ENCODE assay signal across 28 mouse cellular contexts in genomic region chr7:55000397-55000796, GRCm38 (mm10).
DNase-seq lines count a peak whose midpoint lies in the region; ATAC-seq and TF ChIP-seq lines count a peak whose summit lies in the region.
"Had no signal": no experiment of that assay in that cellular context is flagged by ENCODE, and none has a peak within 500 bp of the region (broad histone marks: within the 10 kb centered on the region; RNA-seq: fewer than 3 reads in every experiment).

No protein-coding gene starts in this region.

- H3K4me2 ChIP-seq in forebrain, embryonic 12.5 days = no peak overlapping the region
- H3K4me2 ChIP-seq in forebrain, postnatal 0 days (ENCODE audit: low read depth) = no peak overlapping the region
- no peak overlapping the region for H3K4me2 ChIP-seq in midbrain, embryonic 12.5 days (replicated peaks)
- H3K4me2 ChIP-seq in midbrain, embryonic 15.5 days = no peak overlapping the region
- no peak overlapping the region for H3K4me2 ChIP-seq in forebrain, embryonic 14.5 days (ENCODE audit: low read length)
- H3K4me2 ChIP-seq: heart, embryonic 11.5 days; limb, embryonic 15.5 days; liver, embryonic 13.5 days; neural tube, embryonic 13.5 days had no signal

- no peak overlapping the region for H3K9ac ChIP-seq in forebrain, embryonic 12.5 days
- H3K9ac ChIP-seq in forebrain, postnatal 0 days = no peak overlapping the region
- no peak overlapping the region for H3K9ac ChIP-seq in midbrain, embryonic 12.5 days (replicated peaks)
- no peak overlapping the region for H3K9ac ChIP-seq in midbrain, embryonic 15.5 days
- no peak overlapping the region for H3K9ac ChIP-seq in forebrain, embryonic 14.5 days (ENCODE audit: low read length)
- H3K9ac ChIP-seq: limb, embryonic 15.5 days; liver, embryonic 13.5 days; neural tube, embryonic 13.5 days had no signal

- H3K4me1 ChIP-seq in forebrain, embryonic 12.5 days = peaks cover 7% of the 10 kb centered on the region; the same call in 1 of the 2 replicates
- no peaks in the 10 kb centered on the region for H3K4me1 ChIP-seq in forebrain, postnatal 0 days (ENCODE audit: insufficient read depth)
- no peaks in the 10 kb centered on the region for H3K4me1 ChIP-seq in midbrain, embryonic 12.5 days
- no peaks in the 10 kb centered on the region for H3K4me1 ChIP-seq in midbrain, embryonic 15.5 days
- peaks cover 6% of the 10 kb centered on the region; the same call in 1 of the 2 replicates for H3K4me1 ChIP-seq in forebrain, embryonic 14.5 days (ENCODE audit: control insufficient read depth, insufficient read depth, low read length)
- H3K4me1 ChIP-seq: limb, embryonic 10.5 days; limb, embryonic 15.5 days; liver, embryonic 13.5 days had no signal

- no peaks in the 10 kb centered on the region for H3K27me3 ChIP-seq in forebrain, embryonic 12.5 days
- H3K27me3 ChIP-seq in forebrain, postnatal 0 days (ENCODE audit: insufficient read depth, low read length) = no peaks in the 10 kb centered on the region
- no peaks in the 10 kb centered on the region for H3K27me3 ChIP-seq in midbrain, embryonic 12.5 days
- H3K27me3 ChIP-seq in midbrain, embryonic 15.5 days (replicated peaks) = no peaks in the 10 kb centered on the region
- no peaks in the 10 kb centered on the region for H3K27me3 ChIP-seq in forebrain, embryonic 14.5 days (replicated peaks; ENCODE audit: control insufficient read depth, insufficient read depth, low read length)
- H3K27me3 ChIP-seq: limb, embryonic 15.5 days; liver, embryonic 13.5 days; neural tube, embryonic 13.5 days had no signal

- no peaks in the 10 kb centered on the region for H3K9me3 ChIP-seq in forebrain, embryonic 12.5 days
- H3K9me3 ChIP-seq in forebrain, postnatal 0 days (ENCODE audit: low read length) = no peaks in the 10 kb centered on the region
- no peaks in the 10 kb centered on the region for H3K9me3 ChIP-seq in midbrain, embryonic 12.5 days
- H3K9me3 ChIP-seq in midbrain, embryonic 15.5 days = no peaks in the 10 kb centered on the region
- H3K9me3 ChIP-seq in forebrain, embryonic 14.5 days (replicated peaks; ENCODE audit: control insufficient read depth, low read length) = no peaks in the 10 kb centered on the region
- H3K9me3 ChIP-seq: limb, embryonic 10.5 days; limb, embryonic 15.5 days; liver, embryonic 13.5 days; neural tube, embryonic 13.5 days had no signal

- ATAC-seq in forebrain, embryonic 12.5 days (ENCODE audit: low FRiP score) = peak; percentile 72; the same call in 1 of the 2 replicates
- ATAC-seq in forebrain, postnatal 0 days = no peak; the same call in 1 of the 2 replicates
- 0 out of 2 replicates have a peak, but pooled peaks have one; percentile 14 for ATAC-seq in midbrain, embryonic 12.5 days (ENCODE audit: low FRiP score, low read depth)
- no peak for ATAC-seq in midbrain, embryonic 15.5 days (replicated peaks)
- ATAC-seq in forebrain, embryonic 14.5 days = peak; percentile 78
- ATAC-seq in megakaryocyte progenitor cell, adult 5-6 weeks (replicated peaks; ENCODE audit: poor library complexity) = no peak
- ATAC-seq: intestine, postnatal 0 days had no signal

- H3K4me3 ChIP-seq in forebrain, embryonic 12.5 days (replicated peaks) = no peak overlapping the region
- no peak overlapping the region for H3K4me3 ChIP-seq in forebrain, postnatal 0 days (ENCODE audit: low read depth, low read length)
- no peak overlapping the region for H3K4me3 ChIP-seq in midbrain, embryonic 12.5 days
- no peak overlapping the region for H3K4me3 ChIP-seq in midbrain, embryonic 15.5 days
- H3K4me3 ChIP-seq in forebrain, embryonic 14.5 days (ENCODE audit: low read depth, low read length) = no peak overlapping the region
- H3K4me3 ChIP-seq: gastrocnemius, adult 2 months; limb, embryonic 10.5 days; limb, embryonic 15.5 days; liver, embryonic 13.5 days; neural tube, embryonic 13.5 days had no signal

- no peak for TF ChIP-seq CTCF in forebrain, postnatal 0 days (IDR thresholded peaks at IDR 0.05; ENCODE audit: low read depth)

- 49% methylated on average over 2 of the region's 2 CpGs for WGBS in forebrain, embryonic 12.5 days
- 18% methylated on average over 2 of the region's 2 CpGs for WGBS in forebrain, postnatal 0 days
- 71% methylated on average over 2 of the region's 2 CpGs for WGBS in midbrain, embryonic 12.5 days
- 46% methylated on average over 2 of the region's 2 CpGs for WGBS in midbrain, embryonic 15.5 days
- 8% methylated on average over 2 of the region's 2 CpGs for WGBS in forebrain, embryonic 14.5 days

- H3K36me3 ChIP-seq in forebrain, embryonic 12.5 days (replicated peaks) = no peaks in the 10 kb centered on the region
- no peaks in the 10 kb centered on the region for H3K36me3 ChIP-seq in forebrain, postnatal 0 days (ENCODE audit: insufficient read depth)
- H3K36me3 ChIP-seq in midbrain, embryonic 12.5 days = no peaks in the 10 kb centered on the region
- no peaks in the 10 kb centered on the region for H3K36me3 ChIP-seq in midbrain, embryonic 15.5 days (replicated peaks)
- H3K36me3 ChIP-seq in forebrain, embryonic 14.5 days (ENCODE audit: control insufficient read depth, insufficient read depth, low read length) = no peaks in the 10 kb centered on the region
- H3K36me3 ChIP-seq: limb, embryonic 10.5 days; limb, embryonic 15.5 days; liver, embryonic 13.5 days; neural tube, embryonic 13.5 days had no signal

- no peak overlapping the region for H3K27ac ChIP-seq in forebrain, embryonic 12.5 days
- H3K27ac ChIP-seq in forebrain, postnatal 0 days (ENCODE audit: low read depth, low read length) = no peak overlapping the region
- no peak overlapping the region for H3K27ac ChIP-seq in midbrain, embryonic 12.5 days (replicated peaks)
- no peak overlapping the region for H3K27ac ChIP-seq in midbrain, embryonic 15.5 days
- H3K27ac ChIP-seq in forebrain, embryonic 14.5 days (ENCODE audit: low read depth, low read length) = no peak overlapping the region
- H3K27ac ChIP-seq: gastrocnemius, adult 2 months; limb, embryonic 10.5 days; limb, embryonic 15.5 days; liver, embryonic 13.5 days; neural tube, embryonic 13.5 days had no signal

- no peak for DNase-seq in forebrain, postnatal 0 days
- peak; percentile 60 for DNase-seq in Muller cell, postnatal 12 days (ENCODE audit: inconsistent ontology term)
- peak; percentile 74 for DNase-seq in forebrain, embryonic 14.5 days (ENCODE audit: low spot score)
- DNase-seq in urinary bladder, postnatal 4 days (ENCODE audit: low spot score in 2 of 2) = no peak
- DNase-seq: adrenal gland, postnatal 36 days; cerebellum, adult 2 months; cerebellum, postnatal 14 days; gastrocnemius, adult 2 months; gastrocnemius, postnatal 36 days; heart, adult 18-20 months; heart, postnatal 36 days; kidney, adult 9 months; kidney, postnatal 10 days; layer of hippocampus, adult 9-11 months; liver, embryonic 13.5 days; lung, adult 18-20 months; lung, postnatal 10 days; right cerebral cortex, postnatal 25 days; thymus, postnatal 14 days had no signal

Comparison
In these comparisons a context has a peak if more than half of its experiments do, and no peak if none do; other contexts are left out.
1. ATAC-seq: peak in forebrain, embryonic 12.5 days (single experiment), midbrain, embryonic 12.5 days (single experiment) and forebrain, embryonic 14.5 days (single experiment); none in forebrain, postnatal 0 days (single experiment), midbrain, embryonic 15.5 days (single experiment) and megakaryocyte progenitor cell, adult 5-6 weeks (single experiment).
2. DNase-seq: peak in Muller cell, postnatal 12 days (single experiment) and forebrain, embryonic 14.5 days (single experiment); none in forebrain, postnatal 0 days (single experiment) and urinary bladder, postnatal 4 days (0 of 2).